ENCODE assay signal across 13 mouse cellular contexts in the genomic region with DNA sequence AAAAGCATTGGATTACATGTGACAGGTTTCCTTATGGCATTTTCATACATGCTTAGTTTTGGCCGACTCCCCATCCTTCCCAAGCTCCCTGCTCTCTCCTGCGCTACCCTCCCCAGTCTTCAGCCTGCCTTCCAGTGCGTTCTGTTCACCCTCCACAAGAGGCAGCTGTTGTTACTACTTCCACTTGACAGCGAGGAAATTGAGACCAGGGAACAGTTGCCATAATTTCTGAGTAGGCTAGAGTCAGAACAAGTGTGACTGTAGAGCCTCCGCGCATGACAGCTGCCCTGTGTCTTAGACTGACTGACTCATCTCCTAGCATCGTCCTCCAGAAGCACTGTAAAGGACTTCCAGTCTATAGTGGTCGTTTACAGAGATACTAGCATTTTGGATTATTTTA. TPM values are rescaled to one million over a fixed set of nuclear protein-coding genes. Genes with fewer than 3 reads are reported as not detected.
DNase-seq lines count a peak whose midpoint lies in the region; ATAC-seq and TF ChIP-seq lines count a peak whose summit lies in the region.
"Had no signal": no experiment of that assay in that cellular context is flagged by ENCODE, and none has a peak within 500 bp of the region (broad histone marks: within the 10 kb centered on the region; RNA-seq: fewer than 3 reads in every experiment).

No protein-coding gene starts in this region.

- ATAC-seq in limb, embryonic 13.5 days (ENCODE audit: low FRiP score, low read depth), result peak; percentile 59
- ATAC-seq: CD4-positive, CD25-positive, alpha-beta regulatory T cell, adult 4 months had no signal

- H3K27me3 ChIP-seq in heart, adult 2 months (ENCODE audit: control insufficient read depth, insufficient read depth, low read length), result no peaks in the 10 kb centered on the region
- no peaks in the 10 kb centered on the region for H3K27me3 ChIP-seq in limb, embryonic 13.5 days
- no peaks in the 10 kb centered on the region for H3K27me3 ChIP-seq in limb, embryonic 10.5 days (ENCODE audit: low read depth, poor library complexity, severe bottlenecking)
- H3K27me3 ChIP-seq: embryonic facial prominence, embryonic 13.5 days; liver, embryonic 15.5 days had no signal

- no peak for TF ChIP-seq EP300 in heart, adult 2 months (IDR thresholded peaks at IDR 0.05; ENCODE audit: insufficient read depth, low read depth, low read length)

- H3K9ac ChIP-seq in heart, adult 2 months (ENCODE audit: low read depth, low read length), result no peak overlapping the region
- H3K9ac ChIP-seq in limb, embryonic 13.5 days, result no peak overlapping the region
- H3K9ac ChIP-seq: embryonic facial prominence, embryonic 13.5 days; liver, embryonic 15.5 days had no signal

- peaks cover 6% of the 10 kb centered on the region for H3K4me1 ChIP-seq in heart, adult 2 months (ENCODE audit: control insufficient read depth, insufficient read depth, low read length)
- H3K4me1 ChIP-seq in limb, embryonic 13.5 days, result 0 out of 2 replicates have a peak, but pooled peaks cover 6% of the 10 kb centered on the region
- H3K4me1 ChIP-seq in limb, embryonic 10.5 days, result no peaks in the 10 kb centered on the region
- H3K4me1 ChIP-seq: liver, embryonic 15.5 days had no signal

- no peak for DNase-seq in heart, adult 2 months
- no peak for DNase-seq in heart, adult 9 months (ENCODE audit: low spot score in 2 of 2)
- DNase-seq in limb, embryonic 10.5 days (ENCODE audit: low spot score), result no peak
- peak; percentile 37 to 69 for DNase-seq in frontal cortex, adult 2 months (ENCODE audit: extremely low spot score in 1 of 2, low spot score in 1 of 2)
- peak; percentile 47 to 53 for DNase-seq in right cerebral cortex, adult 2 months (ENCODE audit: low spot score in 2 of 2)
- DNase-seq in urinary bladder, adult 2 months (ENCODE audit: low spot score), result no peak
- DNase-seq in natural killer cell, adult 2 months (ENCODE audit: low spot score in 2 of 2), result no peak
- DNase-seq: kidney, postnatal 14 days; thymus, adult 2 months had no signal

- WGBS in heart, adult 2 months, result 57% methylated on average over 8 of the region's 8 CpGs
- WGBS in limb, embryonic 13.5 days, result 68% methylated on average over 8 of the region's 8 CpGs
- whole genome bisulfite sequencing in limb, embryonic 10.5 days, result 77% methylated on average over 8 of the region's 8 CpGs

- TF ChIP-seq CTCF in heart, adult 2 months (IDR thresholded peaks at IDR 0.05), result peak; percentile 35

- intact Hi-C loops in heart, adult 2 months (cut with DNase I), result loop anchor here (5.0 kb wide), 1 partner anchor 46 kb away; no protein-coding TSS in a partner anchor

- no peak overlapping the region for H3K4me2 ChIP-seq in limb, embryonic 13.5 days (replicated peaks)
- H3K4me2 ChIP-seq: embryonic facial prominence, embryonic 13.5 days; liver, embryonic 15.5 days had no signal

- no peak for TF ChIP-seq POLR2A in heart, adult 2 months (IDR thresholded peaks at IDR 0.05; ENCODE audit: insufficient read depth, low read depth, low read length)

- no peak overlapping the region for H3K4me3 ChIP-seq in heart, adult 2 months
- no peak overlapping the region for H3K4me3 ChIP-seq in limb, embryonic 13.5 days
- no peak overlapping the region for H3K4me3 ChIP-seq in limb, embryonic 10.5 days
- H3K4me3 ChIP-seq: embryonic facial prominence, embryonic 13.5 days; liver, embryonic 15.5 days had no signal

- H3K27ac ChIP-seq in heart, adult 2 months, result no peak overlapping the region
- no peak overlapping the region for H3K27ac ChIP-seq in limb, embryonic 13.5 days
- H3K27ac ChIP-seq in limb, embryonic 10.5 days, result no peak overlapping the region
- H3K27ac ChIP-seq: embryonic facial prominence, embryonic 13.5 days; liver, embryonic 15.5 days had no signal

- no peaks in the 10 kb centered on the region for H3K79me2 ChIP-seq in heart, adult 2 months (replicated peaks; ENCODE audit: control insufficient read depth, insufficient read depth, low read length)

- no peaks in the 10 kb centered on the region; the same call in 1 of the 2 replicates for H3K36me3 ChIP-seq in heart, adult 2 months (ENCODE audit: control insufficient read depth, insufficient read depth, low read length)
- H3K36me3 ChIP-seq in limb, embryonic 13.5 days, result no peaks in the 10 kb centered on the region
- H3K36me3 ChIP-seq in limb, embryonic 10.5 days, result no peaks in the 10 kb centered on the region
- H3K36me3 ChIP-seq: embryonic facial prominence, embryonic 13.5 days; liver, embryonic 15.5 days had no signal

- H3K9me3 ChIP-seq in limb, embryonic 13.5 days, result no peaks in the 10 kb centered on the region
- no peaks in the 10 kb centered on the region for H3K9me3 ChIP-seq in limb, embryonic 10.5 days (replicated peaks)
- H3K9me3 ChIP-seq: embryonic facial prominence, embryonic 13.5 days; liver, embryonic 15.5 days had no signal

RNA-seq across cellular contexts. Expression of a gene that starts 17.7 kb away (rescaled TPM):
- 10 to 100 TPM; 23.7 to 29.0 TPM for total RNA-seq in heart, adult 2 months (2021)
- polyA plus RNA-seq in heart, adult 2 months (2012; rRNA removed), result 5.9 and 10.5 TPM in 2 replicates
- 10.5 and 10.6 TPM in 2 replicates for polyA plus RNA-seq in limb, embryonic 13.5 days (2015; fragmentation: Nextera tagmentation; extraction: Ambion mirVana)
- 3.8 and 4.0 TPM in 2 replicates for polyA plus RNA-seq in limb, embryonic 10.5 days (2016; fragmentation: Nextera tagmentation; extraction: Ambion mirVana)
- polyA plus RNA-seq in frontal cortex, adult 2 months (2012; rRNA removed), result 7.0 and 8.6 TPM in 2 replicates
- 15.5 and 30.2 TPM in 2 replicates for polyA plus RNA-seq in urinary bladder, adult 2 months (2012; rRNA removed)

Comparison
In these comparisons a context has a peak if more than half of its experiments do, and no peak if none do; other contexts are left out.
1. DNase-seq: peak in frontal cortex, adult 2 months (2 of 2) and right cerebral cortex, adult 2 months (2 of 2); none in heart, adult 2 months (0 of 2), heart, adult 9 months (0 of 2), limb, embryonic 10.5 days (single experiment), urinary bladder, adult 2 months (single experiment) and natural killer cell, adult 2 months (0 of 2).